Mouse (Mus musculus) monocyte, adult 59 days (primary cell): ENCODE measurements around the gene Serpinc1. TPM values are rescaled to one million over a fixed set of nuclear protein-coding genes. Genes with fewer than 3 reads are reported as not detected.

Source experiments
- total RNA-seq, 2 experiments: library from RNA; stranded (reverse); gene quantifications; one replicate each; pipeline ENCODE4 v1.2.4; 2023

Serpinc1 gene
- total RNA-seq, result 1 to 10 TPM; 1.2 to 2.2 TPM

GRCm38 (mm10) chr1:160978071-160978735, at the start of gene Serpinc1:
Serpinc1 (plus strand) TSS chr1:160978585.

DNA sequence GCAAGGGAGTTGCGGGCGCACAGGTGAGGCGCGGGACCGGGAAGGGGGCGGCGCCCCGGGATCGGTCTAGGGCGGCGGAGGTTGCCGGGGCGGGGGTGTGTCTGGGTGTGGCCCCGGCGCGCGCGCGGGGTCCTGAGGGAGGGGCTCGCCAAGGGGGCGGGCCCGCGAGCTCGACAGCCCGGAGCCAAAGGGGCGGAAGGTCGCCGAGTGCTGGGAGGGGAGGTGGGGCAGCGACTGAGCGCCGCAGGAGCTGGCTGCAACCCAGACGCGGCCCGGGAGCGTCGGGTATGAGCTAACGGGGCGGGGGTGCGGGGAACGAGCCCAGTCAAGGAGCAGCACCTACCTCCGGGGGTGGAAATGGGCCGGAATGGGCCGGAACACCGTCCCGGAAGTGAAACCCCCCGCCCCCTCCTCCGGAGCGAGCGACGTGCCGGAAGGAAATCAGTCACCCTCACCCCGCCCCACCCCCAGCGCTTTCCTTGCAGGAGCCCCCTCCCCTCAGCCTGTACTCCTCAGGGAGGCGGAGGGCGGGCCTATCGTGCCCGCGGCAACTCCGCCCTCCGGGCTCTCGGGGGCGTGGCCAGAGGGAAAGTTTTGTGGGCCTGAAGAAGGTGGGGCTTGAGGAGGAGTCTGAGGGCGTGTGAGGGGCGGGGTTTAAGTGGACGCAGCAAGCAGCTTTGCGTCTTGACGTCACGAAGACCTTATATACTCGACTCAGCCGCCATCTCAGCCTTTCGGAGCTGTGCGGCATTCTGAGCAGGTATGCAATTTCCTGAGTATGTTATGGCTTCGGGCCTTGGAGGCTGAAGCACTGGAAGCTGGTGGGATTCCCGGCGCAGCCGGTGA, 56.3 kb downstream of the Serpinc1 start, which contains the start of gene Zbtb37:
TSS of gene Zbtb37 (minus strand) at position 415 of the 846 bp plus-strand sequence.

Other genes with a start within 250 kb of the Serpinc1 start
- gene Rabgap1l, start 185.4 kb upstream of the Serpinc1 start, total RNA-seq, result 10 to 100 TPM; 42.1 to 46.7 TPM
- gene Rc3h1, start 72.2 kb upstream of the Serpinc1 start, total RNA-seq, result 10 to 100 TPM; 52.1 to 55.3 TPM
- gene Zbtb37, start 56.3 kb downstream of the Serpinc1 start, total RNA-seq, result 10 to 100 TPM in 1 of 2 experiments, 1 to 10 TPM in 1; 9.7 to 10.6 TPM
- 10 to 100 TPM; 10.8 to 13.9 TPM for gene Dars2, start 92.1 kb downstream of the Serpinc1 start, total RNA-seq
- 10 to 100 TPM in 1 of 2 experiments, 1 to 10 TPM in 1; 8.1 to 10.9 TPM for gene Cenpl, start 92.1 kb downstream of the Serpinc1 start, total RNA-seq
- gene Klhl20, start 152.9 kb downstream of the Serpinc1 start, total RNA-seq, result 10 to 100 TPM; 20.1 to 22.8 TPM
- not detected for gene Ankrd45, start 164.1 kb downstream of the Serpinc1 start, total RNA-seq
- not detected for gene Tex50, start 180.7 kb downstream of the Serpinc1 start, total RNA-seq